Mouse (Mus musculus) brain, embryonic 18.5 days (tissue): ENCODE measurements around the gene Gm7544.
"Not testable (repeated sequence)": the region's sequence is repeated elsewhere in the genome, so short reads cannot be mapped to it uniquely, and the experiment has no call there.

Experiments used
- DNase-seq: peaks from one replicate; pipeline ENCODE4 v3.0.0-alpha.2; 2012; ENCODE audit warnings: low read depth, low spot score

Gm7544 gene

GRCm38 (mm10) chr1:82924650-82925049 lies 31.2 kb downstream of the Gm7544 start, which contains the start of gene A030014E15Rik:
A030014E15Rik (plus strand) TSS chr1:82924917.
- DNase-seq, result no peak

- not testable (repeated sequence) for DNase-seq
Measured at GRCm38 (mm10) chr1:82913434-82913833, 42.4 kb downstream of the Gm7544 start.

- no peak for DNase-seq
Measured at GRCm38 (mm10) chr1:82913025-82913424, 42.8 kb downstream of the Gm7544 start, which contains the start of gene A030005L19Rik. A030005L19Rik (plus strand) TSS chr1:82913325.

GRCm38 (mm10) chr1:82905886-82906285 lies 49.9 kb downstream of the Gm7544 start:
- DNase-seq, result no peak
